Mouse (Mus musculus): Measurements from ENCODE around the gene Saysd1. TPM values are rescaled to one million over a fixed set of nuclear protein-coding genes. Genes with fewer than 3 reads are reported as not detected.
"Not testable (repeated sequence)": the region's sequence is repeated elsewhere in the genome, so short reads cannot be mapped to it uniquely, and the experiment has no call there.

Saysd1 gene
- polyA plus RNA-seq, 1 experiment from 2014 or later: 21.5 TPM

- Histone ChIP-seq H3K4me3 (ENCODE audit: low read length) (no peak overlapping the region), H3K9me3 (ENCODE audit: control insufficient read depth, low read length) (no peaks in the 10 kb centered on the region), H3K4me2 (ENCODE audit: low read depth, low read length) (no peak overlapping the region), H3K9ac (ENCODE audit: low read depth, low read length) (no peak overlapping the region), H3K4me1 (ENCODE audit: control insufficient read depth, insufficient read depth, low read length) (no peaks in the 10 kb centered on the region), H3K27ac (ENCODE audit: low read length) (no peak overlapping the region), H3K36me3 (ENCODE audit: control insufficient read depth, insufficient read depth, low read length) (no peaks in the 10 kb centered on the region), H3K27me3 (replicated peaks; ENCODE audit: control insufficient read depth, insufficient read depth, low read length) (no peaks in the 10 kb centered on the region)
- 93% methylated on average over 1 of the region's 1 CpGs for WGBS
- ATAC-seq: no peak
Measured at GRCm38 (mm10) chr14:20044036-20044435, 94.3 kb downstream of the Saysd1 start.

GRCm38 (mm10) chr14:20041836-20042235 is 96.5 kb downstream of the Saysd1 start:
- H3K27me3 ChIP-seq (replicated peaks; ENCODE audit: control insufficient read depth, insufficient read depth, low read length): no peaks in the 10 kb centered on the region
- ATAC-seq: no peak
- H3K36me3 ChIP-seq (ENCODE audit: control insufficient read depth, insufficient read depth, low read length): no peaks in the 10 kb centered on the region
- no peak overlapping the region for H3K9ac ChIP-seq (ENCODE audit: low read depth, low read length)
- no peak overlapping the region for H3K4me3 ChIP-seq (ENCODE audit: low read length)
- H3K4me1 ChIP-seq (ENCODE audit: control insufficient read depth, insufficient read depth, low read length): no peaks in the 10 kb centered on the region
- no peaks in the 10 kb centered on the region for H3K9me3 ChIP-seq (ENCODE audit: control insufficient read depth, low read length)
- WGBS: 71% methylated on average over 2 of the region's 2 CpGs
- H3K4me2 ChIP-seq (ENCODE audit: low read depth, low read length): no peak overlapping the region
- H3K27ac ChIP-seq (ENCODE audit: low read length): no peak overlapping the region

- Histone ChIP-seq H3K4me2 (ENCODE audit: low read depth, low read length) (no peak overlapping the region), H3K4me3 (ENCODE audit: low read length) (no peak overlapping the region), H3K9ac (ENCODE audit: low read depth, low read length) (no peak overlapping the region), H3K27me3 (replicated peaks; ENCODE audit: control insufficient read depth, insufficient read depth, low read length) (no peaks in the 10 kb centered on the region), H3K9me3 (ENCODE audit: control insufficient read depth, low read length) (no peaks in the 10 kb centered on the region), H3K27ac (ENCODE audit: low read length) (no peak overlapping the region), H3K4me1 (ENCODE audit: control insufficient read depth, insufficient read depth, low read length) (no peaks in the 10 kb centered on the region), H3K36me3 (ENCODE audit: control insufficient read depth, insufficient read depth, low read length) (no peaks in the 10 kb centered on the region)
- ATAC-seq: no peak
- 92% methylated on average over 4 of the region's 4 CpGs for WGBS
Measured at GRCm38 (mm10) chr14:20040976-20041375, 97.4 kb downstream of the Saysd1 start.

GRCm38 (mm10) chr14:20039795-20040194 is 98.5 kb downstream of the Saysd1 start:
- H3K4me3 ChIP-seq (ENCODE audit: low read length): no peak overlapping the region
- H3K4me1 ChIP-seq (ENCODE audit: control insufficient read depth, insufficient read depth, low read length): no peaks in the 10 kb centered on the region
- ATAC-seq: no peak
- H3K4me2 ChIP-seq (ENCODE audit: low read depth, low read length): no peak overlapping the region
- H3K9ac ChIP-seq (ENCODE audit: low read depth, low read length): no peak overlapping the region
- H3K36me3 ChIP-seq (ENCODE audit: control insufficient read depth, insufficient read depth, low read length): no peaks in the 10 kb centered on the region
- no peak overlapping the region for H3K27ac ChIP-seq (ENCODE audit: low read length)
- no peaks in the 10 kb centered on the region for H3K9me3 ChIP-seq (ENCODE audit: control insufficient read depth, low read length)
- H3K27me3 ChIP-seq (replicated peaks; ENCODE audit: control insufficient read depth, insufficient read depth, low read length): no peaks in the 10 kb centered on the region
- WGBS: 90% methylated on average over 2 of the region's 2 CpGs

GRCm38 (mm10) chr14:20032738-20033116 is 105.6 kb downstream of the Saysd1 start:
- Histone ChIP-seq H3K9me3 (ENCODE audit: control insufficient read depth, low read length) (no peaks in the 10 kb centered on the region), H3K27me3 (replicated peaks; ENCODE audit: control insufficient read depth, insufficient read depth, low read length) (no peaks in the 10 kb centered on the region), H3K36me3 (ENCODE audit: control insufficient read depth, insufficient read depth, low read length) (no peaks in the 10 kb centered on the region), H3K4me1 (ENCODE audit: control insufficient read depth, insufficient read depth, low read length) (no peaks in the 10 kb centered on the region), H3K4me3 (ENCODE audit: low read length) (no peak overlapping the region), H3K9ac (ENCODE audit: low read depth, low read length) (no peak overlapping the region), H3K27ac (ENCODE audit: low read length) (peak overlapping the region; percentile 68; the same call in 1 of the 2 replicates), H3K4me2 (ENCODE audit: low read depth, low read length) (peak overlapping the region; percentile 22; the same call in 1 of the 2 replicates)
- ATAC-seq: peak; percentile 91
- 44% methylated on average over 2 of the region's 3 CpGs for WGBS

- ATAC-seq: peak; percentile 91
- Histone ChIP-seq H3K9ac (ENCODE audit: low read depth, low read length) (no peak overlapping the region), H3K9me3 (ENCODE audit: control insufficient read depth, low read length) (no peaks in the 10 kb centered on the region), H3K4me3 (ENCODE audit: low read length) (no peak overlapping the region), H3K27ac (ENCODE audit: low read length) (peak overlapping the region; percentile 68), H3K36me3 (ENCODE audit: control insufficient read depth, insufficient read depth, low read length) (no peaks in the 10 kb centered on the region), H3K27me3 (replicated peaks; ENCODE audit: control insufficient read depth, insufficient read depth, low read length) (no peaks in the 10 kb centered on the region), H3K4me1 (ENCODE audit: control insufficient read depth, insufficient read depth, low read length) (no peaks in the 10 kb centered on the region), H3K4me2 (ENCODE audit: low read depth, low read length) (peak overlapping the region; percentile 22)
- 69% methylated on average over 19 of the region's 19 CpGs for WGBS
Measured at GRCm38 (mm10) chr14:20032016-20032737, 106.2 kb downstream of the Saysd1 start.

- Histone ChIP-seq H3K36me3 (ENCODE audit: control insufficient read depth, insufficient read depth, low read length) (no peaks in the 10 kb centered on the region), H3K9ac (ENCODE audit: low read depth, low read length) (no peak overlapping the region), H3K4me2 (ENCODE audit: low read depth, low read length) (no peak overlapping the region), H3K4me1 (ENCODE audit: control insufficient read depth, insufficient read depth, low read length) (no peaks in the 10 kb centered on the region), H3K9me3 (ENCODE audit: control insufficient read depth, low read length) (no peaks in the 10 kb centered on the region), H3K27ac (ENCODE audit: low read length) (no peak overlapping the region), H3K27me3 (replicated peaks; ENCODE audit: control insufficient read depth, insufficient read depth, low read length) (no peaks in the 10 kb centered on the region), H3K4me3 (ENCODE audit: low read length) (no peak overlapping the region)
- ATAC-seq: no peak
- WGBS: 46% methylated on average over 3 of the region's 3 CpGs
Measured at GRCm38 (mm10) chr14:20029606-20030005, 108.7 kb downstream of the Saysd1 start.

GRCm38 (mm10) chr14:20027475-20027874 is 110.9 kb downstream of the Saysd1 start:
- H3K27me3 ChIP-seq (replicated peaks; ENCODE audit: control insufficient read depth, insufficient read depth, low read length); H3K4me1 ChIP-seq (ENCODE audit: control insufficient read depth, insufficient read depth, low read length); H3K9me3 ChIP-seq (ENCODE audit: control insufficient read depth, low read length); H3K27ac ChIP-seq (ENCODE audit: low read length); ATAC-seq; H3K4me3 ChIP-seq (ENCODE audit: low read length); H3K36me3 ChIP-seq (ENCODE audit: control insufficient read depth, insufficient read depth, low read length); H3K9ac ChIP-seq (ENCODE audit: low read depth, low read length); H3K4me2 ChIP-seq (ENCODE audit: low read depth, low read length): not testable (repeated sequence)
- 86% methylated on average over 7 of the region's 7 CpGs for WGBS
